In the genomic region with DNA sequence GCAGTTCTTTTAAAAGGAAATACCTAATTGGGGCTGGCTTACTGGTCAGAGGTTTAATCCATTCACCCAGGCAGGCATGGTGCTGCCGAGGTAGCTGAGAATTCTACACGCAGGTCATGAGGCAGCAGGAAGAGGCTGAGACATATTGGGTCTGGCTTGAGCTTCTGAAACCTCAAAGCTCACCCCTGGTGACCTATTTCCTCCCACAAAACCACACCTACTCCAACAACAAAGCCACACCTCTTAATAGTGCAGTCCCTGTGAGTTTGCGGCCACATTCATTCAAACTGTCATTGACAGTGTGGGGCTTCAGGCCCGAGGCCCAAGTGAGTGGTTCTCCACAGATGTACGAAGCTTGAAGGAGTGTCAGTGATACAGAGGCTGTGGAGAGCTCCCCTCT, we compare ENCODE assay signal across 16 mouse cellular contexts.
DNase-seq lines count a peak whose midpoint lies in the region.
"Had no signal": no experiment of that assay in that cellular context is flagged by ENCODE, and none has a peak within 500 bp of the region (broad histone marks: within the 10 kb centered on the region; RNA-seq: fewer than 3 reads in every experiment).

No protein-coding gene starts in this region.

- DNase-seq in 3T3-L1 (ENCODE audit: low read depth, low spot score) (peak; percentile 15), ES-CJ7 (ENCODE audit: low read depth, low spot score) (peak; percentile 45), ZHBTc4 (ENCODE audit: low read depth, low spot score) (peak; percentile 49)
- no peak for DNase-seq in kidney, postnatal 14 days
- DNase-seq in right cerebral cortex, postnatal 10 days (ENCODE audit: low spot score in 2 of 2), result no peak
- DNase-seq: adrenal gland, adult 2 months; adrenal gland, postnatal 10 days; adrenal gland, postnatal 25 days; B cell, adult 2 months; cerebellum, adult 11 months; cerebellum, adult 18-20 months; cerebellum, adult 8-10 months; cerebellum, adult 9-11 months; cerebellum, postnatal 14 days; cerebellum, postnatal 36 days; embryo, embryonic 11 days had no signal

Comparison
In these comparisons a context has a peak if more than half of its experiments do, and no peak if none do; other contexts are left out.
1. DNase-seq: peak in 3T3-L1 (single experiment), ES-CJ7 (single experiment) and ZHBTc4 (single experiment); none in kidney, postnatal 14 days (single experiment) and right cerebral cortex, postnatal 10 days (0 of 2).